Mouse (Mus musculus) heart, embryonic 14.5 days (tissue): ENCODE data around the gene Dhrs7b. TPM values are rescaled to one million over a fixed set of nuclear protein-coding genes. Genes with fewer than 3 reads are reported as not detected.

Source experiments
- ATAC-seq: fragments of 200-750 bp; cut with Nextera tagmentation; 2 replicates; pipeline ENCODE4 v1.8.0; 2017; ENCODE audit warnings: low read depth, moderate TSS enrichment; ENCODE audit not compliant: insufficient number of reproducible peaks, insufficient read depth, low FRiP score
- H3K27ac ChIP-seq, 2 experiments: fragments of 200-500 bp in 1 of 2; fragments of 300-500 bp in 1 of 2; sonication (generic) in 1 of 2; replicated peaks in 1 of 2; 2 replicates each; pipeline ENCODE4 v1.5.1; 2012 to 2014; ENCODE audit warnings: low read depth in 2 of 2, low read length in 2 of 2, control low read depth in 1 of 2, mild to moderate bottlenecking in 1 of 2, mixed read lengths in 1 of 2; ENCODE audit not compliant: control insufficient read depth in 1 of 2, insufficient read depth in 1 of 2
- H3K27me3 ChIP-seq: fragments of 300-500 bp; sonication (generic); 2 replicates; pipeline ENCODE4 v1.6.1; 2014; ENCODE audit warnings: mild to moderate bottlenecking, low read length, control low read depth; ENCODE audit not compliant: control insufficient read depth, insufficient read depth
- H3K36me3 ChIP-seq: fragments of 300-500 bp; sonication (generic); 2 replicates; pipeline ENCODE4 v1.6.1; 2014; ENCODE audit warnings: mild to moderate bottlenecking, control low read depth, low read length, mixed read lengths; ENCODE audit not compliant: control insufficient read depth, insufficient read depth
- H3K4me1 ChIP-seq, 2 experiments: fragments of 200-500 bp in 1 of 2; fragments of 300-500 bp in 1 of 2; sonication (generic) in 1 of 2; 2 replicates each; pipeline ENCODE4 v1.6.1; 2012 to 2014; ENCODE audit warnings: low read length in 2 of 2, control low read depth in 1 of 2, mixed read lengths in 1 of 2; ENCODE audit not compliant: control insufficient read depth in 2 of 2, insufficient read depth in 2 of 2
- H3K4me2 ChIP-seq: fragments of 300-500 bp; sonication (generic); 2 replicates; pipeline ENCODE4 v1.6.1; 2014; ENCODE audit warnings: mild to moderate bottlenecking, low read length
- H3K4me3 ChIP-seq, 2 experiments: fragments of 200-500 bp in 1 of 2; fragments of 300-500 bp in 1 of 2; sonication (generic) in 1 of 2; 2 replicates each; pipeline ENCODE4 v1.5.1; 2012 to 2014; ENCODE audit warnings: low read length in 2 of 2, mild to moderate bottlenecking in 2 of 2, control low read depth in 1 of 2, low read depth in 1 of 2, moderate library complexity in 1 of 2; ENCODE audit not compliant: control insufficient read depth in 1 of 2, insufficient read depth in 1 of 2
- H3K9ac ChIP-seq: fragments of 300-500 bp; sonication (generic); 2 replicates; pipeline ENCODE4 v1.6.1; 2014; ENCODE audit warnings: mild to moderate bottlenecking, low read length
- H3K9me3 ChIP-seq: fragments of 300-500 bp; sonication (generic); 2 replicates; pipeline ENCODE4 v1.6.1; 2016; ENCODE audit warnings: low read length, control low read depth; ENCODE audit not compliant: control insufficient read depth
- WGBS: fragments of 180-500 bp; shearing (Covaris S2); extraction: QIAGEN DNeasy Blood & Tissue Kit; methylation state at CpG from one replicate; pipeline ENCODE4 v1.1.7; 2014; 5-methylcytosine and 5-hydroxymethylcytosine counted together
- polyA plus RNA-seq: library from polyadenylated mRNA; unstranded; fragments of >200 nt; fragmentation: Nextera tagmentation; extraction: Ambion mirVana; gene quantifications from 2 replicates; pipeline ENCODE4 v1.2.1, GENCODE M21; 2014

Dhrs7b gene
- polyA plus RNA-seq, 1 experiment from 2014 or later = 30.2 TPM

DNA sequence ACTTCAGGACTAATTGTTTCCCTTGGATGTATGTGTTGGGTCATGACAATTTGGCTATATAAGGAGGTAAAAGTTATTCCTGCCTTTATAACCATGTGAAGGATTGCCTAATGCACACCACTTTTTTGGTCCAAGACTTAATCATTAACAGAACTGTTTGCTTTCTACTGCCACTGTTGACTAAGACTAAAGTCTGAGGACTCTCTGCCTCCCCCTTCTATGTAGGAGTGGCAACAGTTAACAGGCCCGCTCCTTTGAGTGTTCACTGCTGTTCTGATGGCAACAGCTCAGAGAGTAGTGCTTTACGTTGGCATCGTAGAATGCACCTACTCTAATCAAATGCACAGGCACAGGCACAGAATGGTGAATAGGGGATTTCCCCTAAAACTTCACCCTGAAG lies 5.2 kb upstream of the Dhrs7b start:
- H3K27me3 ChIP-seq = no peaks in the 10 kb centered on the region
- no peaks in the 10 kb centered on the region for H3K9me3 ChIP-seq
- H3K27ac ChIP-seq = no peak overlapping the region
- no peaks in the 10 kb centered on the region for H3K36me3 ChIP-seq
- WGBS = 71% methylated on average over 3 of the region's 3 CpGs
- H3K4me1 ChIP-seq = no peaks in the 10 kb centered on the region
- no peak overlapping the region for H3K4me2 ChIP-seq
- no peak overlapping the region for H3K9ac ChIP-seq
- ATAC-seq = no peak
- H3K4me3 ChIP-seq = no peak overlapping the region

- ATAC-seq = no peak
- Histone ChIP-seq H3K27me3 (no peaks in the 10 kb centered on the region), H3K4me1 (peaks cover 2 to 4% of the 10 kb centered on the region in 2 experiments; a peak in 3 of 4 replicates), H3K27ac (no peak overlapping the region), H3K9me3 (no peaks in the 10 kb centered on the region), H3K9ac (no peak overlapping the region), H3K4me3 (no peak overlapping the region), H3K4me2 (no peak overlapping the region), H3K36me3 (no peaks in the 10 kb centered on the region)
- 50% methylated on average over 1 of the region's 1 CpGs for WGBS
Measured at GRCm38 (mm10) chr11:60826700-60827099, 3.7 kb upstream of the Dhrs7b start.

DNA sequence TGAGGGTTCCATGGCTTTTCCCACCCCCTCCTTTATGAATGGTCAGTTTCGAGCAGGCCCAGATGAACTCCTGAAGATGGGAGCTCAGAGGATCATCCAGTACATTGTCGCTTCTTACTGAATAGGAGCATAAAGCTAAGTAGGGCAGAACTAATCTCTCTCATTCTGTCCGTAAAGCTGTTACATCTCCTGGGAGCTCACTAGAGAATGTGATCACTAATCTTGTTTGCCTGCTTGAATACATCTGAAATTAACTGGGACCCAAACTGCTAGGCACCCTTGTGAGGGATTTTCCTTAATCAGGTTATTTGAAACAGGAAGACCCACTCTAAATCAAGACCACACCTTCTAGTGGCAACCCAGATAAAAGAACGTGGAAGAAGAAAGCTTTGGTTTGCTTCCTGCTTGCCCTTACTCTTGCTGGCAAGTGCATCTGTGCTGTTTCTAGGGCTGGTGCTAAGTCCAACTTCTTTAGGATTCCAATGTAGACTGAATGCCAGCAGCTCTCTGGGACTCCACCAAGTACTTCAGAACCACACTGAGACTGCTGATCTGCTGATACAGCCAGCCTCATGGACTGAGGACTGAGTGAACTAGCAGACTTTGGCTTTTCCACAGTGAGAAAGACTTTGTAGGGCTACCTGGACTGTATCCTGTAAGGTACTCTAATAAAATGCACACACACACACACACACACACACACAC lies 3.0 kb upstream of the Dhrs7b start:
- no peak for ATAC-seq
- WGBS = 55% methylated on average over 4 of the region's 4 CpGs
- Histone ChIP-seq H3K4me2 (no peak overlapping the region), H3K9ac (no peak overlapping the region), H3K4me3 (no peak overlapping the region), H3K36me3 (no peaks in the 10 kb centered on the region), H3K27ac (no peak overlapping the region), H3K27me3 (no peaks in the 10 kb centered on the region), H3K9me3 (no peaks in the 10 kb centered on the region), H3K4me1 (peaks cover 2 to 4% of the 10 kb centered on the region in 2 experiments; a peak in 3 of 4 replicates)

GRCm38 (mm10) chr11:60828903-60829302 lies 1.5 kb upstream of the Dhrs7b start:
- no peak for ATAC-seq
- Histone ChIP-seq H3K36me3 (no peaks in the 10 kb centered on the region), H3K4me1 (peaks cover 2 to 4% of the 10 kb centered on the region in 2 experiments; a peak in 3 of 4 replicates), H3K9me3 (no peaks in the 10 kb centered on the region), H3K27ac (no peak overlapping the region), H3K27me3 (no peaks in the 10 kb centered on the region), H3K9ac (no peak overlapping the region), H3K4me2 (no peak overlapping the region), H3K4me3 (no peak overlapping the region)
- 27% methylated on average over 2 of the region's 2 CpGs for WGBS

- no peak for ATAC-seq
- WGBS = 89% methylated on average over 6 of the region's 6 CpGs
Measured at GRCm38 (mm10) chr11:60836897-60837296, 6.5 kb downstream of the Dhrs7b start.

GRCm38 (mm10) chr11:60837644-60838406 lies 7.4 kb downstream of the Dhrs7b start:
- Histone ChIP-seq H3K36me3 (no peaks in the 10 kb centered on the region), H3K27ac (no peak overlapping the region), H3K9me3 (no peaks in the 10 kb centered on the region), H3K4me1 (no peaks in the 10 kb centered on the region), H3K4me3 (no peak overlapping the region), H3K9ac (no peak overlapping the region), H3K27me3 (no peaks in the 10 kb centered on the region), H3K4me2 (no peak overlapping the region)
- no peak for ATAC-seq
- 92% methylated on average over 10 of the region's 10 CpGs for WGBS

More at GRCm38 (mm10) chr11:60836897-60837296, 6.5 kb downstream of the Dhrs7b start:
- H3K4me3 ChIP-seq = no peak overlapping the region
- H3K27ac ChIP-seq = no peak overlapping the region
- H3K9ac ChIP-seq = no peak overlapping the region
- no peaks in the 10 kb centered on the region for H3K4me1 ChIP-seq
- H3K4me2 ChIP-seq = no peak overlapping the region
- no peaks in the 10 kb centered on the region for H3K27me3 ChIP-seq
- H3K36me3 ChIP-seq = no peaks in the 10 kb centered on the region
- H3K9me3 ChIP-seq = no peaks in the 10 kb centered on the region

DNA sequence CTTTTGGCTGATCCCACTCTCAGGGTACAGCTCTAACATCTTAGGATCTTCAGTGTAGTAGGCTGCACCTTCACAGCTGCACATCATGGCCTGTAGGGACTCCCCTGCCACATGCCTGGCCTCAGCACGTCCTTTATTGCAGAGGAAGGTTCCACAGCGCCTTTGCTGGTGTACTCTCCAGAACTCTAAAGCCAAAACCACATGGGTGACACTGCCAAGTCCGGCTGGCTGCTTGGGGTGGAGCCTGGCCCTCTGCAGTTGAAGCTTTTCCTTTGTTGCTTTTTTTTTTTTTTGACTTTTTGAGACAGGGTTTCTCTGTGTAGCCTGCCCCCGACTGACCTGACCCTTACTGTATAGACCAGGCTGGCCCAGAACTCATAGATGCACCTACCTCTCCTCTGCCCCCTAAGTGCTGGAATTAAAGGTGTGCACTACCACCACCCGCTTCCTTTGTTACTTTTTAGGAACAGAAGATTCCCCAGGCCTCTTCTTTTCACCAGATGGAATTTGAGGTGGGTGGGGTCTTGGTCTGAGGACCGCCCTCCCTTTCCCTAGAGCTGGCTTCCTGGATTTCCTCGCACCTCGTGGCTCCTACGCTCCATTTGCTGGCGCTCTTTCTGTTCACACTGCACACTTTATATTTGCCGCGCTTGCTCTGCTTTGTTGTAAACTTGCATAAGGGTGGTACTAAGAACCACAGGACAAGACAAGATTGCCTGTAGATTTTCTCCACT lies 11.2 kb downstream of the Dhrs7b start:
- WGBS = 78% methylated on average over 12 of the region's 12 CpGs
- H3K27ac ChIP-seq = no peak overlapping the region
- no peak overlapping the region for H3K9ac ChIP-seq
- H3K4me3 ChIP-seq = no peak overlapping the region
- no peak overlapping the region for H3K4me2 ChIP-seq
- no peak for ATAC-seq
- peaks cover 12% of the 10 kb centered on the region for H3K36me3 ChIP-seq
- H3K9me3 ChIP-seq = no peaks in the 10 kb centered on the region
- H3K27me3 ChIP-seq = no peaks in the 10 kb centered on the region
- H3K4me1 ChIP-seq = no peaks in the 10 kb centered on the region
